Mouse (Mus musculus) forebrain, embryonic 11.5 days (tissue): ENCODE measurements around the gene Fkbp2. TPM values are rescaled to one million over a fixed set of nuclear protein-coding genes. Genes with fewer than 3 reads are reported as not detected.

Experiments used
- ATAC-seq: fragments of 200-750 bp; cut with Nextera tagmentation; replicated peaks from 2 replicates; pipeline ENCODE4 v1.8.0; 2017; ENCODE audit warnings: moderate TSS enrichment; ENCODE audit not compliant: low FRiP score
- DNase-seq: peaks from one replicate; pipeline ENCODE4 v3.0.0-alpha.2; 2017; ENCODE audit warnings: low spot score
- H3K27ac ChIP-seq: fragments of 300-500 bp; sonication (generic); 2 replicates; pipeline ENCODE4 v1.5.1; 2014; ENCODE audit warnings: low read depth, low read length
- H3K27me3 ChIP-seq: fragments of 300-500 bp; sonication (generic); 2 replicates; pipeline ENCODE4 v1.6.1; 2014; ENCODE audit warnings: mild to moderate bottlenecking, low read length, mixed read lengths; ENCODE audit not compliant: control insufficient read depth, insufficient read depth
- H3K36me3 ChIP-seq: fragments of 300-500 bp; sonication (generic); 2 replicates; pipeline ENCODE4 v1.6.1; 2014; ENCODE audit warnings: mild to moderate bottlenecking, low read length, moderate library complexity, mixed read lengths; ENCODE audit not compliant: control insufficient read depth, insufficient read depth
- H3K4me1 ChIP-seq: fragments of 300-500 bp; sonication (generic); replicated peaks from 2 replicates; pipeline ENCODE4 v1.6.1; 2014; ENCODE audit warnings: low read length, mixed read lengths; ENCODE audit not compliant: control insufficient read depth, insufficient read depth
- H3K4me2 ChIP-seq: fragments of 300-500 bp; sonication (generic); 2 replicates; pipeline ENCODE4 v1.6.1; 2014; ENCODE audit warnings: low read depth, mild to moderate bottlenecking, low read length, moderate library complexity, mixed read lengths; ENCODE audit not compliant: severe bottlenecking
- H3K4me3 ChIP-seq: fragments of 300-500 bp; sonication (generic); 2 replicates; pipeline ENCODE4 v1.5.1; 2014; ENCODE audit warnings: low read depth, low read length
- H3K9ac ChIP-seq: fragments of 300-500 bp; sonication (generic); 2 replicates; pipeline ENCODE4 v1.6.1; 2014; ENCODE audit warnings: low read length
- H3K9me3 ChIP-seq: fragments of 300-500 bp; sonication (generic); 2 replicates; pipeline ENCODE4 v1.6.1; 2016; ENCODE audit warnings: low read length, mixed read lengths; ENCODE audit not compliant: control insufficient read depth
- WGBS: fragments of 180-500 bp; shearing (Covaris S2); extraction: QIAGEN DNeasy Blood & Tissue Kit; methylation state at CpG from one replicate; pipeline ENCODE4 v1.1.7; 2014; 5-methylcytosine and 5-hydroxymethylcytosine counted together
- polyA plus RNA-seq: library from polyadenylated mRNA; unstranded; fragments of >200 nt; fragmentation: Nextera tagmentation; extraction: Ambion mirVana; gene quantifications from 2 replicates; pipeline ENCODE4 v1.2.1, GENCODE M21; 2014

Fkbp2 gene
- polyA plus RNA-seq, 1 experiment from 2014 or later = 65.4 TPM

DNA sequence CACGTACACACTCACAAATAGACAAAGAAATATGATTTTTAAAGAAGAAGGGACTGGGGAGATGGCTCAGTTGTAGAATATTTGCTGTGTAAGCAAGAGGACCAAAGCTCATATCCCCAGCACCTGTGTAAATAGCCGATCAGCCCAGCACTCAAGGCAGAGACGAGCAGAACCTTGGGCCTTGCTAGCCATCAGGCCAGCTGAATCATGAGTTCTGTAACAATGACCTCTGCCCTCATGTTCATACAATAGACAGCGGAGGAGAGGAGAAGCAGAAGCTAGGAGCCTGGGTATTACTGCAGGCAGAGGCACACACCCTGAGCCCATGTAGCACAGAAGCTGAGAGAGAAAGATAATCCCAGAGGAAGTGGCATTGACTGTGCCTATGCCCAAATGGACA lies 32.1 kb upstream of the Fkbp2 start:
- H3K9me3 ChIP-seq = no peaks in the 10 kb centered on the region
- WGBS = 79% methylated on average over 4 of the region's 4 CpGs
- ATAC-seq (no peak), DNase-seq (no peak)
- H3K27ac ChIP-seq = no peak overlapping the region
- no peaks in the 10 kb centered on the region for H3K4me1 ChIP-seq
- no peak overlapping the region for H3K4me2 ChIP-seq
- no peak overlapping the region for H3K9ac ChIP-seq
- H3K4me3 ChIP-seq = no peak overlapping the region
- no peaks in the 10 kb centered on the region for H3K27me3 ChIP-seq
- no peaks in the 10 kb centered on the region for H3K36me3 ChIP-seq

DNA sequence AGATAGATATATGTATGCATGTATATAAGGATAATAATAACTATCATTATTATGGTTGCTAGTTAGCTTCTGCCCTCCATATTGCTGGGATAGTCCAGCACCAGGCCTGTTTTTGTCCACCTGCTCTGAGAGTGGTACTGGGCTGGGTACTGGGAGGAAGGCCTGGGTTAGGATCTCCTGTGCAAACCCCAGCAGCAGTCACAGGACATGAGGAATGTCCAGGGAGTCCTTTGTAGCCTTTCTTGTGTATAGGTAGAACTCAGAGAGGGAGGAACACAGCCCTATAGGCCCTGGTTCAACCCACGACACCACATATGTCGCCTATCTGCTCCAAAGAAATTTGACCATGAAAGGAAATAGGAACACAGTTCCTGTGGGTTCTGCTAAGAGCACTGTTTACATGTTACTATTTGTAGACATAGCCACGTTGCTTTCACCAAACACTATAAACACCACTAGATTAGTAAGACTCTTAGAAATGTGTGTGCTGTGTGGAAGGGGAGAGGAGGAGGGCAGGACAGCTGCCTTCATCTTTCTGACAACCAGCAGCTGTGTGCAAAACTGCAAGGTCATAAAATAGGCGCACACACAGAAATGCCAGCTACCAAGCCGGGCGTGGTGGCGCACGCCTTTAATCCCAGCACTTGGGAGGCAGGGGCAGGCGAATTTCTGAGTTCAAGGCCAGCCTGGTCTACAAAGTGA lies 26.7 kb upstream of the Fkbp2 start:
- Histone ChIP-seq H3K9me3 (no peaks in the 10 kb centered on the region), H3K27ac (no peak overlapping the region), H3K4me2 (no peak overlapping the region), H3K9ac (no peak overlapping the region), H3K36me3 (no peaks in the 10 kb centered on the region), H3K4me3 (no peak overlapping the region), H3K4me1 (no peaks in the 10 kb centered on the region), H3K27me3 (no peaks in the 10 kb centered on the region)
- DNase-seq (no peak), ATAC-seq (no peak)
- WGBS = 92% methylated on average over 9 of the region's 9 CpGs

DNA sequence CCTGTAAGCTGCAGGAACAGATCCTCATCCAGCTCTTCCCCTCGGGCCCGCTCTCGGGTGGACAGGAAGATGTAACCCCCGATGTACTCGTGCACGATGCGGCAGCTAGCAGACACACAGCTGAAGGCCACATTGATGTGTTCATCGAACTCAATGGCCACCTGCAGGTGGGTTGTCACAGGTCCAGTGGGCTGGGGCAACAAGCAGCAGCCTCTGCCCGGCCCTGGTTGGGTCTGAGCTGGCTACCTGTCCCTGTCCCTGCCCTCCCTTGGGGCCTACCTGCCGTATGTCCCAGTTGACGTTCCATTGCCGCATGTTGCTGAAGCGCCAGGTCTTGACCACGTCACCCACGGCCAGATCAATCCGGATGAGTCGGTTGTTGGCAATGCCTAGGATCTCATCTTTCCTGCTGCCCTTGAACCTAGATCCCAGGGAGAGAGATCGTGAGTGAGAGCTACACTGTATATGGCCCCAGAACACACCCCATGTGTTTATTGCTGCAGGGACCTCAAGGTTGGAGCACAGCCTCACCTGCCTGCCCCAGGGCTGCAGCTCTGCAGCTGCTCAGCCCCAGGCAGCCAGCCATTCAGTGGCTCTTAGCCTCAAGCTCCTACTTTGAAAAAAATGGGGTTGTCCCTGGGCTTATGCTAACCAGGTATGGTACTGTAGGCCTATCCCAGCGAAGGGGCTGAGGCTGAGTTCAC lies 19.2 kb upstream of the Fkbp2 start:
- ATAC-seq (no peak), DNase-seq (no peak)
- Histone ChIP-seq H3K27ac (no peak overlapping the region), H3K9ac (no peak overlapping the region), H3K4me2 (no peak overlapping the region), H3K4me1 (peaks cover 12% of the 10 kb centered on the region), H3K27me3 (no peaks in the 10 kb centered on the region), H3K36me3 (no peaks in the 10 kb centered on the region; the same call in 1 of the 2 replicates), H3K9me3 (no peaks in the 10 kb centered on the region), H3K4me3 (no peak overlapping the region)
- WGBS = 94% methylated on average over 19 of the region's 19 CpGs

DNA sequence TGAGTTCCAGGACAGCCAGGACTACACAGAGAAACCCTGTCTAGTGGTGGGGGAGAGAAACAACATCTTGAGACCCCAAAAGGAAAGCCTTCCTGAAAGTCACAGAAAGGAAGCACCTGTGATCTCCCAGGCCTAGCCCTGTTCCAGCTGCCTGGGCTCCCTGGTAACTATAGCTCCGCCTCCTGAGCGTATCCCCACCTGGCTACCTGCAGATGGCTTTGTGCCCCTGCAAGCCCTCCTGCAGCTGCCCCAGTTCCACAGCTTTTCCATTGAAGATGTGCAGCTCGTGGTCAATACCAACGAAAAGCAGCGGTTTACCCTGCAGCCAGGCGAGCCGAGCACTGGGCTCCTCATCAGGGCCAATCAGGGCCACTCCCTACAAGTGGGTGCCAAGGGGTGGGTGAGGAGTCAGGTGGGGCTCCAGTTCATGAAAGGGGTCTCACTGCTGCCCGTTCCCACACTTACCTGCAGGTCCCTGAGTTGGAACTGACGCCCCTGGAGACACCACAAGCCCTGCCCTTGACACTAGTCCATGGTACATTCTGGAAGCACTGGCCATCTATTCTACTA lies 17.5 kb upstream of the Fkbp2 start:
- Histone ChIP-seq H3K4me2 (no peak overlapping the region), H3K4me3 (no peak overlapping the region), H3K27me3 (no peaks in the 10 kb centered on the region), H3K9ac (no peak overlapping the region), H3K36me3 (no peaks in the 10 kb centered on the region; the same call in 1 of the 2 replicates), H3K27ac (no peak overlapping the region), H3K4me1 (peaks cover 17% of the 10 kb centered on the region), H3K9me3 (no peaks in the 10 kb centered on the region)
- 77% methylated on average over 9 of the region's 9 CpGs for WGBS
- ATAC-seq (no peak), DNase-seq (no peak)

DNA sequence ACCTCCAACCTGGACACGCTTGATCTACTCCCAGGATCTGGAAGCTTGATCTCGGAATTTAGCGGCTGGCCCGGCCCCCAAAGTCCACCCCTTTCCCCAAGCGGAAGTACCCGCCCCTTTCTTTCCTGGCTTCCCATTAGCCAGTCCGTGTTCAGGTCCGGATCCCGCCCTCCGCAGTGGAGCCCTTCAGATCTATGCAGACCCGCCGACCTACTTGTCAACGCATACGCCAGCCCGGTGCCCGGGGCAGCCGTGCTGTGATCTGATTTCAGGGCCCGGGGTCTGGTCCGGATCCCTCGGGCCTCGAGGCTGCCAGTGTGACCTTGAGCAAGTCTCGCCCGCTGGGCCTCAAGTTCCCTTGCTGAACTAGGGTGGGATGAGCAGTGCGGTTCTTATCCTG lies 15.7 kb upstream of the Fkbp2 start, which contains the start of the genes Nudt22 and Trpt1:
TSS of gene Nudt22 (minus strand) at position 112 of the 400 bp plus-strand sequence.
TSS of gene Trpt1 (plus strand) at position 126 of the 400 bp plus-strand sequence.
- no peaks in the 10 kb centered on the region; the same call in 1 of the 2 replicates for H3K36me3 ChIP-seq
- 2% methylated on average over 24 of the region's 24 CpGs for WGBS
- ATAC-seq (peak; percentile 77), DNase-seq (peak; percentile 90)
- H3K27ac ChIP-seq = peak within 1 kb of the TSS; percentile 14
- peaks cover 18% of the 10 kb centered on the region for H3K4me1 ChIP-seq
- peak within 1 kb of the TSS; percentile 49 for H3K4me3 ChIP-seq
- H3K27me3 ChIP-seq = no peaks in the 10 kb centered on the region
- H3K4me2 ChIP-seq = peak within 1 kb of the TSS; percentile 86
- H3K9me3 ChIP-seq = no peaks in the 10 kb centered on the region
- peak within 1 kb of the TSS; percentile 65 for H3K9ac ChIP-seq

DNA sequence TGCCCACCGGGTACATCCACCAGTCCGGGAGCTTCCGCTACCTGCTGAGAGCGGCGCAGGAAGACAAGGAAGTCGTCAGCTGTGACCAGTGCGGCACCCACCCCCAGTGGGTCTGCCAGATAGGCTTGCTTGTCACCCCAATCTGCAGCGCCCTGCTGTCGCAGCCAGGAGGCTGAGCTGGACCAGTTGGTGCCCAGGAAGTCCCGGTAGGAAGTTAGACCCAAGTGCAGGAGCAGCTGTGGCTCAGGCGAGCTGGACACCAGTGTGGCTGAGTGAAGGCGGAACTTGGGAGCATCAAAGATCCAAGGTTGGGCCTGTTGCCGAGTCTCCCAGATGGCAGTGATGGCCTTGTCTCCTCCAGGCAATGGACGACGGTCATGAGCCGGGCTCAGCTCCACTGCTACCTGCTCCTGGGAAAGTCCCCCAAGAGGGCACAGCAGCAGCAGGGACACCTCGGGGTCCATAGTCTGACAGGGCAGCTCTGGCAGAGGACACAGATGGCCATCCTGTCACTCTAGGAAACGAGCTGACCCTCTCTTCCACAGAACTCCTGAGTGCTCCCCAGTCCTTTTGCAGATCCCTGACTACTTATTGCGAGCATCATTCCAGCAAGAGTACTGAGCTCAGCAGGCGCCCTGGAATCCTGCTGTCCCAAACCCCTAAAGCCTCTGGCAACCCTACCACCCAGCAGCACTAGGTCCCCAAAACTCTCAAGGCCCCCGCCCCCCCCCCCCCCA lies 15.1 kb upstream of the Fkbp2 start:
- Histone ChIP-seq H3K27me3 (no peaks in the 10 kb centered on the region), H3K4me1 (peaks cover 18% of the 10 kb centered on the region), H3K9me3 (no peaks in the 10 kb centered on the region), H3K36me3 (no peaks in the 10 kb centered on the region; the same call in 1 of the 2 replicates), H3K4me2 (peak overlapping the region; percentile 86), H3K4me3 (peak overlapping the region; percentile 49), H3K9ac (peak overlapping the region; percentile 65), H3K27ac (no peak overlapping the region; the same call in 1 of the 2 replicates)
- DNase-seq (no peak), ATAC-seq (no peak)
- WGBS = 48% methylated on average over 21 of the region's 21 CpGs

DNA sequence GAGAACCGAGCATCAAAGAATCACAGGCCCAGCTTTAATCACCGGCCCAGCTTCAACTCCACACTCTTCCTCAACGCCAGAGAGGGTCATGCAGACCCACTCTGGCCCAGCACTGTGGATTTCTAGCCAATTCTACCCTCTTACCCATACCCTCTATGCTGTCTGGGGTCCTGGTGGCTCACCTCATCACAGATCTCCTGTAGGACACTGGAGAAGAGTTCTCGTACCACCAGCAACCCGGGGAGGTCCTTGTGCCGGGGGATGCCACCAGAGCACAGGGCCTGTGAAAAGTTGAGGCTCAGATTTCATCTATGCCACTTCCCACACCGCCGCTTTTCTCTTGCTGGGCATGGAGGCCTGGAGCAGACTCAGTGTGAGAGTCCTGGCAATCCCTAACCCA lies 14.2 kb upstream of the Fkbp2 start:
- Histone ChIP-seq H3K4me2 (no peak overlapping the region), H3K9me3 (no peaks in the 10 kb centered on the region), H3K4me1 (peaks cover 18% of the 10 kb centered on the region), H3K27me3 (no peaks in the 10 kb centered on the region), H3K27ac (no peak overlapping the region), H3K4me3 (no peak overlapping the region), H3K36me3 (no peaks in the 10 kb centered on the region), H3K9ac (no peak overlapping the region)
- ATAC-seq (no peak), DNase-seq (no peak)
- 88% methylated on average over 8 of the region's 8 CpGs for WGBS

DNA sequence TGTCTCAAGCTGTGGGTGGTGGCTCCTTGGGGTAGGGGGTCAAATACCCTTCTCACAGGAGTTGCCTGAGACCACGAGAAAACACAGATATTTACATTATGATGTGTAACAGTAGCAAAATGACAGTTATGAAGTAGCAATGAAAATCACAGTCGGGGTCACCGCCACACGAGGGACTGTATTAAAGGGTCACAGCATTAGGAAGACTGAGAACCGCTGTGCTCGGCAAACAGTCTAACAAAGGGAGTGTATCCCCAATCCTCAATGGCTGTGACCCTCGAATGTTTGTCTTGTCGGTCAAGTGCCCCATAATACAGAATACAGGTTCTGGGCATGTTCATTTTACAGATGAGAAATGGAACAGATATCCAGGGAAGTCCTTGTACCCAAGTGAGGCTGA lies 13.7 kb upstream of the Fkbp2 start:
- no peak for DNase-seq
- Histone ChIP-seq H3K4me1 (peaks cover 18% of the 10 kb centered on the region), H3K36me3 (no peaks in the 10 kb centered on the region), H3K4me2 (no peak overlapping the region), H3K9me3 (no peaks in the 10 kb centered on the region), H3K4me3 (no peak overlapping the region), H3K27ac (no peak overlapping the region), H3K9ac (no peak overlapping the region), H3K27me3 (no peaks in the 10 kb centered on the region)
- 89% methylated on average over 8 of the region's 8 CpGs for WGBS
- no peak for ATAC-seq
